Mouse (Mus musculus) urinary bladder, adult 2 months (tissue): ENCODE data around the gene Spaca7. TPM values are rescaled to one million over a fixed set of nuclear protein-coding genes. Genes with fewer than 3 reads are reported as not detected.
"Not testable (repeated sequence)": the region's sequence is repeated elsewhere in the genome, so short reads cannot be mapped to it uniquely, and the experiment has no call there.

Experiments
- DNase-seq: peaks from one replicate; pipeline ENCODE4 v3.0.0; 2022; ENCODE audit warnings: low spot score
- polyA plus RNA-seq: library from polyadenylated mRNA; depleted of rRNA; stranded (reverse); fragments of >200 nt; gene quantifications from 2 replicates; pipeline ENCODE4 v1.2.3, GENCODE M21; 2012; rRNA removed

The Spaca7 gene
- polyA plus RNA-seq, result not detected in 2 replicates

DNA sequence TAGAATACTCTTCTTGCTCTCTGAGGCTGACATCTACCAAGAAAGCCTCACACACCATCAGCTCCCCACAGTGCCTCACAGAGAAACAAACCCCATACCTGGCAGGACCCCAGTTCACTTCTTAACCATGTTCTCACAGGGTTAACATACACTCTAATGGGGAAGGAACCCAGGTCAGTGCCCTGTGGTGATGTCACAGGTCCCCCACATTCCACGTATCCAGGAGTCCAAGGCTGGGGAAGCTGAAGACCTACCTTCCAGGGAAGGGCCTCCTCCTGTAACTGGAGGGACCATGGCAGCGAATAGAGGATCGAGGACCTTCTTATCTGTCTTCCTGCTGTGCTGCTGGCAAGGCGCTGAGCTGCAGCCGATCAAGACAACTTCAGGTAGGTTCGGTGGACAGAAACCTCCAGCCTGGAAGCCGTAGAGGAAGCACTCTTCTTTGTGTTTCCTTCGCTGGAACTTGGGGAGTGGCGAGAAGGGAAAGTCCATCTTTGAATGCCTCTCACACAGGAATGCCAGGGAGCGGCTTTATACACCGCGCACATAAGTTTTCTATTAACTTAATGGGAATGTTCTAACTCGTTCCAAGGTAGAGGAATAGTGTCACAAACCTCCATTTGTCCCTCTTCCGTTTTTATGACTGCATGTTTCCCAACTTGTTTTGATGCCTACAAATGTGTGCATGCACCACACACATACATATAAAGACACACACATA, at the start of gene Spaca7:
Gene Spaca7 (plus strand): TSS at position 216 of the 721 bp plus-strand sequence.
- DNase-seq, result no peak

DNA sequence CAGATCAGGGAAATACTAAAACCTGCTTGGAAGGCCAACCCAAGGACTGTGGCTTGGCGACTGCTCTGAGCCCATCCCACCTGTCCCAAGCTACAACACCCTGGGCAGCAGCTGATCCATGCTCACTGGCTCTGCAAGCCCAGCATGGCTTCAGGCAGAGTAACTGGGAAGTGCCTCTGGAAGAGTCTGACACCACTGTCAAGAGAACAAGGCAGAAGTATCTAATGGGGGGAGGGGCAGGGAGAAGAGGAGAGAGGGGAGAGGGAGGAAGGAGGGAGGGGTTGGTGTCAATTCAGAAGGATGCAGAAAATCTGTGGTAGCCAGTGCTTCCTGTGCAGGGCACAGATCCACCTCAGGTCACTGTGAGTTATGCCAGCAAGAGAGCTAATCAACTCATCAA, 48.5 kb upstream of the Spaca7 start:
- DNase-seq, result no peak

GRCm38 (mm10) chr8:12528659-12529058, 44.2 kb upstream of the Spaca7 start:
- no peak for DNase-seq

DNA sequence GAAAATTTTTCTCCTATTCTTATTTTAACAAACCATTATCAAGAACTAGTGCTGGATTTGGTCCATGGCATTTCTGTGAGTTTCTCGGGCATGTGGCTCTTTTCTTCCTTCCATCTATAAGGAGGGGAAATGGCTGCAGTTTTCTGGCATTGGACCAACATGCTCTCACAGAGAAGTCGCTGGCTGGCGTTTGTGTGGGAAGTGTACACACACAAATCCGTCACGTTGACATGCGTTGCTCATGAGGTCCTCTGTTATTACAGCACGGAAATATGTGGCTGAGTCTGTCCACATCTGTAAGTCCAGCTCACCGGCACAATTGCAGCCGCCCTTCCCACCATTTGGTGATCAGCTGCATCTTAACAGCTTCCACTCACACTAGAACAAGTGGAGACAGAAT, 37.2 kb upstream of the Spaca7 start:
- no peak for DNase-seq

GRCm38 (mm10) chr8:12536306-12536705, 36.5 kb upstream of the Spaca7 start:
- DNase-seq, result no peak

DNA sequence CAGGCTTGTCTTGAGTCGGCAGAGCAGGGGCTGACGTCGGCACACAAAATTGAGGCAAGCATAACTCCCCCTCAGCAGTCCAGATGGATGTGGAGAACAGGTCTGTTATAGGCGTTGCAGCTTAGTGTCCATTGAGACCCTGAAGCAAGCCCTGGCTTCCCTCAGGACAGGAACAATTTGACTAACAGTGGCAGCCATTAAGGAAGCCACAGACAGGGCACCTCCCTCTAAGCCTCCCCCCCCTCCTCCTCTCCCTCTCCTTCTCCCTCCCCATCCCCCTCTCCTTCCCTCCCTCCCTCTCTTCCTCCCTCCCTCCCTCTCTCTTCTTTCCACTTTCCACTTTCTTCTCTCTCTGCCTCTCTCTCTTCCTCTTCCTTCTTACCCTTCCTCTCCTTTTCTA, 27.6 kb upstream of the Spaca7 start:
- no peak for DNase-seq

GRCm38 (mm10) chr8:12545671-12546070, 27.2 kb upstream of the Spaca7 start:
- no peak for DNase-seq

- DNase-seq, result no peak
These were observed 25.2 kb upstream of the Spaca7 start for GRCm38 (mm10) chr8:12547466-12548220.

DNA sequence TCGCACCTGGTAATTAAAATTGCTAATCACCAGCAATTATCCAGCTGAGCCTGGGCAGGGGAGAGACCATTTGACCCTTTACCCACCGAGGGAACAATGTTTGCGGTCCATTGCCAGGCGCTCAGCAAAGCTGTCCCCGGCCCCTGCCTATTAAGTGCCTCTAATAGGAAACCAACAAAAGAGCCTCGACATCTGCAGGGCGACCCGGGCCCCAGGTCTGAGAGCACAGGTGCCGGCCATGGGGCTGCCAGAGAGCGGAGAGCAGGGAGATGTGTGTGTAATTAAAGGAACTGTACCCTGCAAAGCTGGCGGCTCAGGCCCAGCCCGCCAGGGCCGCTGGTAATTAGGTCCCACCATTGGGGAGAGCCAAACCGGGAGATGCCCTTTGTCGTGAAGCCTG, 24.6 kb upstream of the Spaca7 start:
- no peak for DNase-seq

GRCm38 (mm10) chr8:12548680-12549079, 24.1 kb upstream of the Spaca7 start:
- DNase-seq, result no peak

DNA sequence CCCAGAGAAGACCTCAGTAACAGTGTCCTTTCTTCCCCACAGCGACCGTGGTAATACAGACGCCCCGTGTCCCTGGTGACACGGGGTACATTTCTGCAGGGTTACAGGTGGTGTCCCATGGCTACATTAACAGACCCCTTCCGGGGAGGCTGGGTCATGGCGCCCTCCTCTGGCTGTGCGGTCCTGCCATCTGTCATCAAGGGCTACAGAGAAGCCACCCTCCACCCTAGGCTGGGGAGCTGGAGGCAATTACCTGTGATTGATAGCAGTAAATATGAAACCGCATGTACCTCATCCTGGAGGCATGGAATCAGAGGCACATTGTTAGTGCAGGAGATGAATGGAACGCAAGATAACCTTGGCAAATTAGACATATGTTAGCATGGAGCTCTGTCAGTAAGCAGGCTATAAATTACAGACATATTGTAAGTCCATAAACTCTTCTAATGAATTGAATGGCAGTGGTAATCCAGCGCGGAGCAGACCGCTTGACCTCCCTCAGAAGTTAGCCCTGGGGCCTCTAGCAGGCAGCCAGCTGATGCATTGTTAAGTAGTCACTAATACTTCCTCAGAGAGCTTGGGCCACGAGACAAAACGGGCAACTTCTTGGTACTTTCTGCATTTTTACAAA, 17.2 kb upstream of the Spaca7 start:
- DNase-seq, result no peak

DNA sequence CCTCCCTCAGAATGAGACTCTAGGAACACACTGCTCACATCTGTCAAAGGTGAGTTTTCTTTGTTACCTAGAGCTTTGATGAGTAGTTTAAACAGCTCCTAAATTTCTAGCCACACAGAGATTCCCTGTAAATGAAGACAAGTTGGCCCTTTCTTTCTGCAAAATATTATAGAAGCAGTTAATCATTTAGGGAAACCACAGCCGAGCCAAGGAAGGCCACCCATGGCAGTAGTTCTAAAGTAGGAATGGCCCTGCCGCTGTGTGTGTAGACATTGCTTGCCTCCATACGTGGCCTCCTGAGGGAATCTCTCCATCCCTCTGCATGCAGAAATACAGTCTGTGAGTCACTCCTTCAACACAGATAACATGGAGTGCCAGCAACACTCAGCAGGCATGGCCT, 14.0 kb upstream of the Spaca7 start:
- DNase-seq, result no peak

DNA sequence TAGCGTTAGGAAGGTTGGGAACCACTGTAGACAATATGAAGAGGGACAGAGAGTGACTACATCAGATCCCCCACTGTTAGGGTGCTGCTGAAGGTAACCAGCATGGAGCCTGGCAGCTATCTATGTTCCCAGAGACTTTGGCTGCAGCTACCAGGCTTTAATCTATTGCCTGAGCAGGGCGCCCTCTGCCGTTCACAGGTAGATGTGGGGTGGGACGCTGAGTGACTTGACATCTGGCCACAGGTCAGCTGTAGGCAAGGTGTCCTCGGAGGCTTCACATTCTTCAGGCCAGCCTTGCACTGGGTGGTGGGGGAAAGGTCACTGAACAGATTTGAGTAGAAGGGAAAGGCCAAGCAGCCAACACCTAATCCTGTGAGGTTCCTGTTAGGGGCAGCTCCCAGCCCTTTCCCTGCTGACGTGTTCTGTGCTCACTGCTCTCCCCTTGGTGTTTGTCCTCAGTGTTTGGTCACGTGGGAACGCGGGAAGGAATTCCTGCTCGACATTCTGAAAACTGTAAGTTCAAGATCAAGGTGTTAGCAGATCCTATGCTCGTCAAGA, 11.3 kb upstream of the Spaca7 start:
- DNase-seq, result peak; percentile 50

- no peak for DNase-seq
These were observed 8.5 kb upstream of the Spaca7 start for GRCm38 (mm10) chr8:12564307-12564706.

- no peak for DNase-seq
These were observed 7.3 kb upstream of the Spaca7 start for GRCm38 (mm10) chr8:12565488-12565887.

DNA sequence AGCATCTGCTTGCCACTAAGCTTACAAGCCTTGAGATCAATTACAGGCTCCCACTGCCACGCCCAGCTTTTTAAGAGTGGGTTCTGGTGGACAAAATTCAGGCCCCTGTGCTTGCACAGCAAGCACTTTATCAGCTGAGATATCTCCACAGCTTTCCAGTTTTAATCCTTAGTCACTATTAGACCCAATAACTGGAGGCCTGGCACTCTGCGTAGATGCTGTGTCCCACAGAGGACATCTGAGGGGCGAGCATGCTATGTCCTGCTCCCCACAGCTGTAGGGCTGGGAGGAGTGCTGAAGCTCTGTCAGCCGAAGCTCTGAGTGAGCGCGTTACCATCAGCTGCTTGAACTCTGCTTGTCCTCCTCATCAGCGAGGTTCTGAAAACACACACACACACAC, 6.3 kb upstream of the Spaca7 start:
- DNase-seq, result no peak

DNA sequence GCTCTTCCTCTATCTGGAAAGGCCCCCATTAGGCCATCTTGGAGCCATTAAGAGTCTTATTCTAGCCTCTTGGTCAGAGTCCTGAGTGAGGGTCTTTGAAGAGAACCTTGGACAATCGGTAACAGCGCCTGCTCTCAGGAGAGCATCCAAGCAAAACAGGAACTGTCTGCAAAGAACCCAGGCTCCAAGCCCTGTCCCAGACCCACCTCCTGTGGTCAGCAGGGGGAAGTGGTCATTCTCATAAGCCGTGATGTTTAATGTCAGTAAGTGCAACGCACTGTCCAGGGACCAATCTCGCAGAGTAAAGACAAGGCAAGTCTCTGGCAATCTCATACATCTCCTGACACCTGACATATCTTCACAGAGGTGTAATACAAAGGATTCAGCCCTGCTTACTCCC, 3.2 kb downstream of the Spaca7 start:
- no peak for DNase-seq

- no peak for DNase-seq
These were observed 3.9 kb downstream of the Spaca7 start for GRCm38 (mm10) chr8:12576739-12577138.

GRCm38 (mm10) chr8:12579339-12579999, 6.6 kb downstream of the Spaca7 start:
- not testable (repeated sequence) for DNase-seq

GRCm38 (mm10) chr8:12583785-12584184, 11.0 kb downstream of the Spaca7 start:
- DNase-seq, result no peak

DNA sequence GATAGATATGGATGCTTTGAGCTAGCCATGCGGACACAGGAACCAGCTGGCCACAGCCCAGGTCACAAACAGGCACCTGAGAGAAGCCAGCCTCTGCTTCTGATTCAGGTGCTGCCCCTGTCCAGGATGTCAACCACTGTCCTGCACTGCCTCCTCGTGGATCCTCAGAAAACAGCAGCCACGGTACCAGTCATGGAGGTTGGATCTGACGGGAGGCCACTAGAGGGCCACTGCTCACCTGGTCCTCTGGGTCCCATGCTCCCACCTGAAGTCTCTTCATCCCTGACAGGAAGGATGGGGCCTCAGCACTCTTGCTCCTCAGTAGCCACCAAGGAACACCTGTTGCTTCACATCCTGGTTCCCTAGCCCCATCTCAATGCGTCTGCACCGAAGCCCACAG, 34.4 kb downstream of the Spaca7 start:
- peak; percentile 44 for DNase-seq

DNA sequence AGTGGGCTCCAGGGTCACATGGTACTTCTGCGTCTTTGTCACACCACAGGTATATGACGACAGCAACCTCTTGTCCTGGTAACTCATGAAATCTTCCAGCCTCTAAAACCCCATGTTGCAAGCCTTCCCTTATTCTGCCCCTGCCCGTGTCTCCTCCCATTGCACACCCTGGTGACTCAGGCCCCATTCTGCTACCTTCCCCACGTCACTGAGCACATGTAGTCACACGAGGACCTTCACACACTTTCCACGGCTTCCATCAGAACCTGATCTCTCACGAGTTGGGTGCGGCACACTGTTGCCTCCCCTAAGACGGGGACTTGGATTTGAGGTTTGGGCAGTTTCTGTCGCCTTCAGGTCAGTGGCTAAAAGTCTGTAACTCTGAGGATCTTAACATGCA, 36.0 kb downstream of the Spaca7 start:
- DNase-seq, result no peak
